Mouse (Mus musculus): ENCODE measurements at regions not wholly inside any gene's neighbourhood (a gene's known extent, or its start where the extent isn't known, plus 50 kb on each side); places are given as distances from the start of the nearest gene placed in this dataset.

DNA sequence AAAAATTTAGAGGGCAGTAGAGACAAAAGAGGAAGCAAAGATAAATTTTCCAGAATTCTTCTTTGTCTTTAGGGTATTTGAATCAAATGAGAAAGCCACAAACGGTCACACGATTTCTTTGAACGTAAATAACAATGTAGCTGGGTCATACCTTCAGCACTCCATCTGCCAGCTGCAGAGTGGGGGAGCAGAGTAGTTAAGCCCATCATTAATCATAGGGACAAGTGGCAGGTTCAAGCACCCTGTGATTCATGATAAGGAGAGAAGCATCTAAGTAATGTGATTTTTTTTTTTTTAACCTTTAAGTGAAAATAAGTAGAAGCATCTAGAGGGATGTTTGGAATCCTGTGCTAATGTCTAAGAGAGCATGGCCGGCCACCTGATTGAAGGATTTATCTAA lies 300.6 kb downstream of the Jrkl start:
- Histone ChIP-seq H3K4me3 (ENCODE audit: low read depth, low read length) (no peak overlapping the region), H3K9ac (ENCODE audit: low read depth, low read length) (no peak overlapping the region), H3K4me1 (replicated peaks; ENCODE audit: control insufficient read depth, insufficient read depth, low read length) (no peaks in the 10 kb centered on the region), H3K4me2 (replicated peaks; ENCODE audit: low read depth, low read length) (no peak overlapping the region), H3K9me3 (ENCODE audit: control insufficient read depth, low read length) (no peaks in the 10 kb centered on the region), H3K27ac (ENCODE audit: low read depth, low read length) (no peak overlapping the region), H3K27me3 (ENCODE audit: control insufficient read depth, insufficient read depth, low read length) (no peaks in the 10 kb centered on the region), H3K36me3 (ENCODE audit: control insufficient read depth, insufficient read depth, low read length) (no peaks in the 10 kb centered on the region)
- WGBS: 66% methylated on average over 4 of the region's 4 CpGs
- ATAC-seq (ENCODE audit: low FRiP score) (no peak; the same call in 1 of the 2 replicates), DNase-seq (ENCODE audit: low spot score) (peak; percentile 7)

DNA sequence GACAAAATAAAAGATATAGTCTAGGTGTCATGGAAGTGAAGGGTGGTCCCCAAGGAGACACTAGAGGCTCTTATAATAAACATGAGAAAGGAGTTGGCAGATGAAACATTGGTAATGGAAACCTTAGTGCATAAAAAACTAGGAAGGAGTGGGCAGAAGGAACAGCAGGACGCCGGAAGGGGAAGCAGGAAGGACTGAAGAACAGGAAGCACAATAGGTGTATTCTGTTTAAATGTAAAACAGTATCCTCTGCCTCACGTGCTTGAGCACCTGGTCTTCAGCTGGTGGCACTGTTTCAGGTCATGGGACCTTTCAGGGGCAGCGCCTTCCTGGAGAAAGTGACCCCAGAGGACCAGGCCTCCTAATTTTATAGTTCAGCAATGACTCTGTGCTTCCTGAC lies 310.6 kb downstream of the Jrkl start:
- Histone ChIP-seq H3K36me3 (ENCODE audit: control insufficient read depth, insufficient read depth, low read length) (no peaks in the 10 kb centered on the region), H3K4me2 (replicated peaks; ENCODE audit: low read depth, low read length) (no peak overlapping the region), H3K9me3 (ENCODE audit: control insufficient read depth, low read length) (no peaks in the 10 kb centered on the region), H3K4me1 (replicated peaks; ENCODE audit: control insufficient read depth, insufficient read depth, low read length) (no peaks in the 10 kb centered on the region), H3K9ac (ENCODE audit: low read depth, low read length) (no peak overlapping the region), H3K27me3 (ENCODE audit: control insufficient read depth, insufficient read depth, low read length) (no peaks in the 10 kb centered on the region), H3K4me3 (ENCODE audit: low read depth, low read length) (no peak overlapping the region), H3K27ac (ENCODE audit: low read depth, low read length) (no peak overlapping the region)
- DNase-seq (ENCODE audit: low spot score) (no peak), ATAC-seq (ENCODE audit: low FRiP score) (no peak)
- WGBS: 83% methylated on average over 4 of the region's 4 CpGs

DNA sequence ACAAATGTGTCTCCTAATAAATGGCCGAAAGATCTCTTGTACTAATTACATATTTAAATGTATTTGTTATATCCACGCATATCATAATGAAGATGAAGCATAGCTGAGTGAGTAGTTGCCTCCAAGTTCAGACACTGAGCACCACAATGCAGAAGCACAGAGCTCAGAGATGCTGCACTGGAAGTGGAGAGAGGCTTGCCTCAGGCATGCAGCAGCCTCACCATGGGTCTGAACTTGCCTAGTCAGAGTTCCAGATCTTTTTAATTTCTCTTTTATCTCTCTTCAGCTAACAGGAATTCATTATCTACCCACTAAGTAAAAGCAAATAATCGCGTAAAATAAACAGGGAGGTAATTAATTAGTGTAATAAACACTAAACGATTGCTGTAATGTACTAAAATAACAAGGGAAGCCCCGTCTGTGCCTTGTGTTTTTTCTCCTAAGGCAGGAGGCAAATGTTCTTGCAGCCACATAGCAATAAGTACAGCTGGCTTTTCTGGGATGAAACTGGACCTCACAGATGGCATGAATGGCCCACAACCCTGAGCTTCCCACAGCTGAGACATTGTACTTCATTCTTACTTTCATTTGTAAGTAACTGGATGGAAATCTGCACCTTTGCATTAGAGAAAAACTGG lies 320.0 kb downstream of the Jrkl start:
- Histone ChIP-seq H3K36me3 (ENCODE audit: control insufficient read depth, insufficient read depth, low read length) (no peaks in the 10 kb centered on the region), H3K27ac (ENCODE audit: low read depth, low read length) (no peak overlapping the region), H3K27me3 (ENCODE audit: control insufficient read depth, insufficient read depth, low read length) (no peaks in the 10 kb centered on the region), H3K9me3 (ENCODE audit: control insufficient read depth, low read length) (no peaks in the 10 kb centered on the region), H3K4me3 (ENCODE audit: low read depth, low read length) (no peak overlapping the region), H3K9ac (ENCODE audit: low read depth, low read length) (no peak overlapping the region), H3K4me2 (replicated peaks; ENCODE audit: low read depth, low read length) (no peak overlapping the region), H3K4me1 (replicated peaks; ENCODE audit: control insufficient read depth, insufficient read depth, low read length) (no peaks in the 10 kb centered on the region)
- ATAC-seq (ENCODE audit: low FRiP score) (no peak), DNase-seq (ENCODE audit: low spot score) (no peak)
- 81% methylated on average over 6 of the region's 6 CpGs for WGBS

- Histone ChIP-seq H3K27me3 (ENCODE audit: control insufficient read depth, insufficient read depth, low read length) (no peaks in the 10 kb centered on the region), H3K27ac (ENCODE audit: low read depth, low read length) (no peak overlapping the region), H3K4me1 (replicated peaks; ENCODE audit: control insufficient read depth, insufficient read depth, low read length) (no peaks in the 10 kb centered on the region), H3K9ac (ENCODE audit: low read depth, low read length) (no peak overlapping the region), H3K36me3 (ENCODE audit: control insufficient read depth, insufficient read depth, low read length) (no peaks in the 10 kb centered on the region), H3K4me3 (ENCODE audit: low read depth, low read length) (no peak overlapping the region), H3K4me2 (replicated peaks; ENCODE audit: low read depth, low read length) (no peak overlapping the region), H3K9me3 (ENCODE audit: control insufficient read depth, low read length) (no peaks in the 10 kb centered on the region)
- WGBS: 68% methylated on average over 3 of the region's 3 CpGs
- ATAC-seq (ENCODE audit: low FRiP score) (no peak), DNase-seq (ENCODE audit: low spot score) (no peak)
Observed at GRCm38 (mm10) chr9:12900726-12901125, 344.9 kb downstream of the Jrkl start.

GRCm38 (mm10) chr9:12879753-12880490 lies 365.7 kb downstream of the Jrkl start:
- Histone ChIP-seq H3K36me3 (ENCODE audit: control insufficient read depth, insufficient read depth, low read length) (no peaks in the 10 kb centered on the region), H3K27me3 (ENCODE audit: control insufficient read depth, insufficient read depth, low read length) (no peaks in the 10 kb centered on the region)

GRCm38 (mm10) chr9:12876496-12876895 lies 369.1 kb downstream of the Jrkl start:
- peak; percentile 21 for DNase-seq (ENCODE audit: low spot score)
- Histone ChIP-seq H3K4me1 (replicated peaks; ENCODE audit: control insufficient read depth, insufficient read depth, low read length) (no peaks in the 10 kb centered on the region), H3K4me3 (ENCODE audit: low read depth, low read length) (no peak overlapping the region), H3K9me3 (ENCODE audit: control insufficient read depth, low read length) (no peaks in the 10 kb centered on the region), H3K9ac (ENCODE audit: low read depth, low read length) (no peak overlapping the region), H3K4me2 (replicated peaks; ENCODE audit: low read depth, low read length) (no peak overlapping the region), H3K36me3 (ENCODE audit: control insufficient read depth, insufficient read depth, low read length) (no peaks in the 10 kb centered on the region), H3K27ac (ENCODE audit: low read depth, low read length) (no peak overlapping the region), H3K27me3 (ENCODE audit: control insufficient read depth, insufficient read depth, low read length) (no peaks in the 10 kb centered on the region)
- ATAC-seq (ENCODE audit: low FRiP score): no peak
- 68% methylated on average over 1 of the region's 1 CpGs for WGBS

More at GRCm38 (mm10) chr9:12879753-12880490, 365.7 kb downstream of the Jrkl start:
- no peaks in the 10 kb centered on the region for H3K9me3 ChIP-seq (ENCODE audit: control insufficient read depth, low read length)
- H3K4me3 ChIP-seq (ENCODE audit: low read depth, low read length): no peak overlapping the region
- WGBS: 63% methylated on average over 3 of the region's 3 CpGs
- no peak for ATAC-seq (ENCODE audit: low FRiP score)
- no peak overlapping the region for H3K4me2 ChIP-seq (replicated peaks; ENCODE audit: low read depth, low read length)
- no peaks in the 10 kb centered on the region for H3K4me1 ChIP-seq (replicated peaks; ENCODE audit: control insufficient read depth, insufficient read depth, low read length)
- no peak for DNase-seq (ENCODE audit: low spot score)
- no peak overlapping the region for H3K27ac ChIP-seq (ENCODE audit: low read depth, low read length)
- no peak overlapping the region for H3K9ac ChIP-seq (ENCODE audit: low read depth, low read length)

GRCm38 (mm10) chr9:12870941-12871340 lies 374.7 kb downstream of the Jrkl start:
- ATAC-seq (ENCODE audit: low FRiP score) (no peak), DNase-seq (ENCODE audit: low spot score) (no peak)
- H3K4me2 ChIP-seq (replicated peaks; ENCODE audit: low read depth, low read length): no peak overlapping the region
- H3K36me3 ChIP-seq (ENCODE audit: control insufficient read depth, insufficient read depth, low read length): no peaks in the 10 kb centered on the region
- H3K27ac ChIP-seq (ENCODE audit: low read depth, low read length): no peak overlapping the region
- H3K4me1 ChIP-seq (replicated peaks; ENCODE audit: control insufficient read depth, insufficient read depth, low read length): no peaks in the 10 kb centered on the region
- H3K9me3 ChIP-seq (ENCODE audit: control insufficient read depth, low read length): no peaks in the 10 kb centered on the region
- no peak overlapping the region for H3K4me3 ChIP-seq (ENCODE audit: low read depth, low read length)
- H3K9ac ChIP-seq (ENCODE audit: low read depth, low read length): no peak overlapping the region
- no peaks in the 10 kb centered on the region for H3K27me3 ChIP-seq (ENCODE audit: control insufficient read depth, insufficient read depth, low read length)
- 94% methylated on average over 3 of the region's 3 CpGs for WGBS

Measured in hindbrain, embryonic 11.5 days (tissue).